Mouse (Mus musculus): Measurements from ENCODE around the gene Tnk2. TPM values are rescaled to one million over a fixed set of nuclear protein-coding genes. Genes with fewer than 3 reads are reported as not detected.

Gene Tnk2
- polyA plus RNA-seq, 1 experiment: 105 TPM

- H3K4me3 ChIP-seq (replicated peaks; ENCODE audit: control insufficient read depth, low read depth, low read length): peak overlapping the region; percentile 14
- TF ChIP-seq CTCF (IDR thresholded peaks at IDR 0.05; ENCODE audit: control insufficient read depth, insufficient read depth, low read length) (no peak), POLR2A (IDR thresholded peaks at IDR 0.05; ENCODE audit: borderline replicate concordance, control insufficient read depth, low read depth, low read length) (no peak)
- WGBS: 63% methylated on average over 10 of the region's 10 CpGs
- H3K27ac ChIP-seq (ENCODE audit: control insufficient read depth, insufficient read depth, low read depth, low read length, poor library complexity): peak overlapping the region; percentile 44; the same call in 1 of the 2 replicates
- peaks cover 9% of the 10 kb centered on the region for H3K4me1 ChIP-seq (ENCODE audit: control insufficient read depth, insufficient read depth, low read length)
Measured at GRCm38 (mm10) chr16:32670354-32671124, 26.9 kb downstream of the Tnk2 start.

- TF ChIP-seq CTCF (IDR thresholded peaks at IDR 0.05; ENCODE audit: control insufficient read depth, insufficient read depth, low read length) (no peak), POLR2A (IDR thresholded peaks at IDR 0.05; ENCODE audit: borderline replicate concordance, control insufficient read depth, low read depth, low read length) (no peak)
- WGBS: 84% methylated on average over 13 of the region's 13 CpGs
- Histone ChIP-seq H3K4me1 (ENCODE audit: control insufficient read depth, insufficient read depth, low read length) (peaks cover 3% of the 10 kb centered on the region), H3K4me3 (replicated peaks; ENCODE audit: control insufficient read depth, low read depth, low read length) (peak overlapping the region; percentile 14), H3K27ac (ENCODE audit: control insufficient read depth, insufficient read depth, low read depth, low read length, poor library complexity) (peak overlapping the region; percentile 44; the same call in 1 of the 2 replicates)
Measured at GRCm38 (mm10) chr16:32671206-32671887, 27.7 kb downstream of the Tnk2 start.

DNA sequence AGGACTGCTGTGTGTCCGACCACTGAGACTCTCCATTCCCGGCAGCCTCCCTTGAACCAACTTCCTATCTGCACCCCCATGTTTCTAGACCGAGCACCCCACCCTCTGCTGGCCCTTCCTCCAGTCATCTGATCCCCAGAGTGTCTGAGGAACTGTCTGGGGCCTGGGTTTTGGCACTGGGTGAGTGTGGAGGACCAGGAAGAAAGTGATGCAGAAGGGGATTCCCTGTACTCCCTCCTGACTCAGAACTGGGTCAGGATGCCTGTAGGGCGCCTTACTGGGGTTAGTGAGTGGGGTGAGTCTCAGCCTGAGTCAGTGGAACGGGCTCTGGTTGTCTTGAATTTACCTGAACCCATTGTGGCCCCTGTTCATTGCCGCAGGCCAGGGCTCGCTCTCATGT is 28.6 kb downstream of the Tnk2 start:
- 75% methylated on average over 7 of the region's 7 CpGs for WGBS
- peak overlapping the region; percentile 17 for H3K4me3 ChIP-seq (replicated peaks; ENCODE audit: control insufficient read depth, low read depth, low read length)
- no peak for TF ChIP-seq POLR2A (IDR thresholded peaks at IDR 0.05; ENCODE audit: borderline replicate concordance, control insufficient read depth, low read depth, low read length)
- TF ChIP-seq CTCF (IDR thresholded peaks at IDR 0.05; ENCODE audit: control insufficient read depth, insufficient read depth, low read length): no peak
- no peaks in the 10 kb centered on the region; the same call in 1 of the 2 replicates for H3K4me1 ChIP-seq (ENCODE audit: control insufficient read depth, insufficient read depth, low read length)
- H3K27ac ChIP-seq (ENCODE audit: control insufficient read depth, insufficient read depth, low read depth, low read length, poor library complexity): peak overlapping the region; percentile 34

- TF ChIP-seq POLR2A (IDR thresholded peaks at IDR 0.05; ENCODE audit: borderline replicate concordance, control insufficient read depth, low read depth, low read length) (no peak), CTCF (IDR thresholded peaks at IDR 0.05; ENCODE audit: control insufficient read depth, insufficient read depth, low read length) (no peak)
- Histone ChIP-seq H3K27ac (ENCODE audit: control insufficient read depth, insufficient read depth, low read depth, low read length, poor library complexity) (peak overlapping the region; percentile 3; the same call in 1 of the 2 replicates), H3K4me3 (replicated peaks; ENCODE audit: control insufficient read depth, low read depth, low read length) (no peak overlapping the region), H3K4me1 (ENCODE audit: control insufficient read depth, insufficient read depth, low read length) (no peaks in the 10 kb centered on the region; the same call in 1 of the 2 replicates)
- 82% methylated on average over 13 of the region's 13 CpGs for WGBS
Measured at GRCm38 (mm10) chr16:32672861-32673560, 29.3 kb downstream of the Tnk2 start.

GRCm38 (mm10) chr16:32674121-32674740 is 30.6 kb downstream of the Tnk2 start:
- TF ChIP-seq POLR2A (IDR thresholded peaks at IDR 0.05; ENCODE audit: borderline replicate concordance, control insufficient read depth, low read depth, low read length): no peak
- no peak for TF ChIP-seq CTCF (IDR thresholded peaks at IDR 0.05; ENCODE audit: control insufficient read depth, insufficient read depth, low read length)
- 92% methylated on average over 17 of the region's 17 CpGs for WGBS
- Histone ChIP-seq H3K27ac (ENCODE audit: control insufficient read depth, insufficient read depth, low read depth, low read length, poor library complexity) (no peak overlapping the region), H3K4me1 (ENCODE audit: control insufficient read depth, insufficient read depth, low read length) (no peaks in the 10 kb centered on the region; the same call in 1 of the 2 replicates), H3K4me3 (replicated peaks; ENCODE audit: control insufficient read depth, low read depth, low read length) (no peak overlapping the region)

- no peaks in the 10 kb centered on the region for H3K4me1 ChIP-seq (ENCODE audit: control insufficient read depth, insufficient read depth, low read length)
- no peak for TF ChIP-seq POLR2A (IDR thresholded peaks at IDR 0.05; ENCODE audit: borderline replicate concordance, control insufficient read depth, low read depth, low read length)
- no peak for TF ChIP-seq CTCF (IDR thresholded peaks at IDR 0.05; ENCODE audit: control insufficient read depth, insufficient read depth, low read length)
- no peak overlapping the region for H3K27ac ChIP-seq (ENCODE audit: control insufficient read depth, insufficient read depth, low read depth, low read length, poor library complexity)
- WGBS: 64% methylated on average over 10 of the region's 10 CpGs
- H3K4me3 ChIP-seq (replicated peaks; ENCODE audit: control insufficient read depth, low read depth, low read length): no peak overlapping the region
Measured at GRCm38 (mm10) chr16:32677040-32677700, 33.5 kb downstream of the Tnk2 start.

DNA sequence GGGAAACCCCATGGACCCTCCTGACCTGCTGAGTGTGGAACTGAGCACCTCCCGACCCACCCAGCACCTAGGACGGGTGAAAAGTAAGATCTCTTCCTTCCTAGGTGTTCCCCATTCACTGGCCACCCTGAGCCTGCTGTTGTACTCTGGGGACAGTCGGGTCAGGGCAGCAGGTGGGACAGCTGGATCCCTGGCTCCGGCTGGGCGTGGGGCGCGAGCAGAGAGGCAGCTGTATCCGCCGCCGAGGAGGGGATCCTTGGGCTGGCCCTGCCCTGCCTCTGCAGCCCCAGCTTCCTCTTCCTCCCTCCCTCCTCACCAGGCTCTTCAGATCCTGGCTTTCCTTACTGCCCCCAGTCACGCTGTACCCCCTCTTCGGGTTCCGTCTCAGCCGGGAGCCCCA is 34.2 kb downstream of the Tnk2 start:
- 79% methylated on average over 14 of the region's 14 CpGs for WGBS
- H3K4me3 ChIP-seq (replicated peaks; ENCODE audit: control insufficient read depth, low read depth, low read length): no peak overlapping the region
- TF ChIP-seq CTCF (IDR thresholded peaks at IDR 0.05; ENCODE audit: control insufficient read depth, insufficient read depth, low read length): no peak
- TF ChIP-seq POLR2A (IDR thresholded peaks at IDR 0.05; ENCODE audit: borderline replicate concordance, control insufficient read depth, low read depth, low read length): no peak
- H3K4me1 ChIP-seq (ENCODE audit: control insufficient read depth, insufficient read depth, low read length): no peaks in the 10 kb centered on the region
- no peak overlapping the region for H3K27ac ChIP-seq (ENCODE audit: control insufficient read depth, insufficient read depth, low read depth, low read length, poor library complexity)

Data from bone marrow, adult 2 months (tissue).